Mouse (Mus musculus) frontal cortex, postnatal 25 days (tissue): ENCODE measurements around the gene Ankrd28.
A peak's percentile ranks its signal among the peaks of the same experiment; 100 is the strongest.
"Not testable (repeated sequence)": the region's sequence is repeated elsewhere in the genome, so short reads cannot be mapped to it uniquely, and the experiment has no call there.

Experiments used
- DNase-seq, 2 experiments: peaks; one replicate each; pipeline ENCODE4 v3.0.0; 2022; ENCODE audit warnings: low spot score in 2 of 2

Gene Ankrd28

DNA sequence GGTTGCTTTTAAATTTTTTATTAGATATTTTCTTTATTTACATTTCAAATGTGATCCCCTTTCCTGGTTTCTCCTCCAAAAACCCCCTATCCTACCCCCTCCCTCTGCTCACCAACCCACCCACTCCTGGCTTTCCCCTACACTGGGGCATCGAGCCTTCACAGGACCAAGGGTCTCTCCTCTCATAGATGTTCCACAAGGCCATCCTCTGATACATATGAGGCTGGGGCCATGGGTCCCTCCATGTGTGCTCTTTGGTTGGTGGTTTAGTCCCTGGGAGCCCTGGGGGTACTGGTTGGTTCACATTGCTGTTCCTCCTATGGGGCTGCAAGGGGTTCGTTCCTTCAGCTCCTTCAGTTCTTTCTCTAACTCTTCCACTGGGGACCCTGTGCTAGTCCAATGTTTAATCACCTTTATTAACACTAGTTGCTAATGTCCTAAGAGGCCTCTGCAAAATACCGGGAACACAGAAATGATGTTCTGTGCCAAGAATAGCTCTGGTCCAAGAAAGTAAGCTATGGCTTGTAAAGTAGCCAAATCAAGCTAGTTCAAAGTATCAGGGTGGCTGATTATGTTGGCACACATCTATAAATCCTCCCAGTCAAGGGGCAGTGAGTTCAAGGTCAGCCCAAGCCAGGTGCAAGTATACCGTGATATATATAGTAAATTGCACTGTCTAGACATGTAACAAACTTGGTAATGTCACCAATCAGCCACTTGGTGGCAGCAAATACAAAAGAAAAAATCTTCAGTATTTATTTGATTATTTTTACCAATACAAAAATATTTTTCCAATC, 36.3 kb downstream of the Ankrd28 start:
- DNase-seq: no peak

DNA sequence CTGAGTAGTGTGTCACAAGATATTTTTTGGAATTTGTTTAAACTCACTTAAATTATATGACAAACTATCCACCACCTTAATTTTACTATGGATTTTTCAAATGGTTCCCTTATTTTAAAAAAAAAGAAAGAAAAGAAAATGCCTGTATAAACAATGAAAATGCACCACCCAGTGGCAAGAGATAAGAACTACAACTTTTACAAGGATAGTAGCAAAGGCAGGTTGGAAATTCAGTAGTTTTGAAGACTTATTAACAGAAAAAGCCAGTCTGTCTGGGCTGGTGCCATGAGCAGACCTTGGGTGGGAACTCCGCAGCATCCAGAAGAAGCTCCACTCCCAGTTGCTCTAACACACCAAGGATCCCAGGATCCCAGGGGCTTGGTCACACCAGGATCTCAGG, 39.7 kb downstream of the Ankrd28 start:
- no peak for DNase-seq

DNA sequence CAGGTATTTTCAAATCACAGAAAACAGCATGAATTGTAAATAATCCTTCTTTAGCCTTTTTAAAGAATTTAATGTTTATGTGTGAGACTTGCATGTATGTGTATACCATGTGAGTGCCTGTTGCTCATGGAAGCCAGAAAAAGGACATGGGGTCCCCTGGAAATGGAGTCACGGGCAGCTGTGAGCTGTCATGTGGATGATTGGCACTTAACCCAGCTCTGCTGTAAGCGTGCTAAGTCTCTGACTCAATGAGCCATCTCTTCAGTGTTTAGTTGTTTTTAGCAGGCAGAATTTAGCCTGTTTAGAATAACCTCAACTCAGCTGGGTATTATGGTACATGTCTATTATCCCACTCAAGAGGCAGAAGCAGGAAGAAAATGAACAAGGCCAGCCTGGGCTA, 43.5 kb downstream of the Ankrd28 start:
- DNase-seq: no peak

DNA sequence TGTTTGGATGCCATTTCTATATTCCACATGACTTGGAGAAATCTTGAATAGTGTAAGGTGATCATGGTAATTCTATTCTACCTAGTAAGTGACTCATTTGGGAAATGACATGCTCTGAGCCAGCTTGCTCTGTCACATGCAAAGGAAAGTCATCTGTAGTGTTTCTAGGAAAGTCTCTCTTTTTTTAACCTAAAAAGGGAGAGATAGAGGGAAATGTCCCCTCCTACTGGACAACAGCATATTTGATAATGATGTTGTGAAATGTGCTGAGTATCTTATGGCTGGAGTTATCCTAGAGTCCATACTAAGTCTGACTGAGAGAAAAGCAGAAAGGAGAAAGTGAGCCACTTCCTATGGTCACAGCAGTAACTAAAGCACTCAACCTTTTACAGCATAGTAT, 44.8 kb downstream of the Ankrd28 start:
- no peak for DNase-seq

DNA sequence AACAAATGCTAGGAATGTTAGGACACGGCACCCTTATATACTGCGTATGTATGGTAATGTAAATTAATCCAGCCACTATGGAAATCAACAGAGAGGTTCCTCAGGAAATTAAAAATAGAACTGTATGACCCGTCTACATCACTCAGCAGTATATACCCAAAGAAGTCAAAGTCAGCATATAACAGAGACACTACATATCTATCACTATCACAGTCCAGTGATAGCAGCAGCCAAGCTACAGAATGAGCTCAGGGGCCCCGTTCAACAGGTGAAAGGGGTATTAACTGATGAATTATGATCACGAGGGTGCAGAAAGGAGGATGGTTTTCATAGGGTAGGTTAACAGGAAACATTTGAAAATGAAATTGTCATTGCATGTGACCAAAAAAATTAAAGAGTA, 45.5 kb downstream of the Ankrd28 start:
- DNase-seq: no peak

DNA sequence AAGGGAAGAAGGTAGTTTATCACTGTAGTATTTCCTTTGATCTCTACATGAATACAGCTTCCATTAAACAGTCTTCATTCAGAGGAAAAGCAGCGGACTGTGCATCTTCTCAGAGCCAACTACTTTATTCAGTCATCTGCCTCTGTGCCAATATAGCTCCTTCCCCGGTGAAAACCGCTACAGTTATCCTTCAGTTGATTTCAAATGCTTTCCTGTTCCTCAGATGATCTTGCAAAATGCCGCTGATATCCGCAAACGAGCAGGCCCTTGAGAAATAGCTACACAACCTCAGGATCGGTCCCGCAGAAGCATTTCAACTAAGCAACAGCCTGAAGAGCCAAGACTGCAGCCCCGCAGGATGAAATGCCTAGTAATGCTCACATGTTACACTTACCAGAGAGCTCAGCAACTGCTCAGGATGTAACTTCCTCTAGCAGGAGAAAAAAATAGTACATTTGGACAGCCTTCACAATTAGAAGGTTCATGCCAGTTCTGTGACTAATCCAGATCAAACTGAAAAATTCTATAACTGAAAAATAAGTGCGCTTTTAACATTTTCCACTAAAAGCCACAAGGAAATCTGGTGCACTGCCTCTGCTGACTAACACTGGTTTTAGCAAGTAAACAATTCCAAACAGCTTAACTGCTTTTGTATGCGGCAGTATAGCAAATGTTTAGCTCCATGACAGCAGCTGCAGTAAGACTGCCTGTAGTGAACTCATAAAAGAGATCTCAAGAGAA, 49.0 kb downstream of the Ankrd28 start:
- peak; percentile 28 to 46 for DNase-seq

DNA sequence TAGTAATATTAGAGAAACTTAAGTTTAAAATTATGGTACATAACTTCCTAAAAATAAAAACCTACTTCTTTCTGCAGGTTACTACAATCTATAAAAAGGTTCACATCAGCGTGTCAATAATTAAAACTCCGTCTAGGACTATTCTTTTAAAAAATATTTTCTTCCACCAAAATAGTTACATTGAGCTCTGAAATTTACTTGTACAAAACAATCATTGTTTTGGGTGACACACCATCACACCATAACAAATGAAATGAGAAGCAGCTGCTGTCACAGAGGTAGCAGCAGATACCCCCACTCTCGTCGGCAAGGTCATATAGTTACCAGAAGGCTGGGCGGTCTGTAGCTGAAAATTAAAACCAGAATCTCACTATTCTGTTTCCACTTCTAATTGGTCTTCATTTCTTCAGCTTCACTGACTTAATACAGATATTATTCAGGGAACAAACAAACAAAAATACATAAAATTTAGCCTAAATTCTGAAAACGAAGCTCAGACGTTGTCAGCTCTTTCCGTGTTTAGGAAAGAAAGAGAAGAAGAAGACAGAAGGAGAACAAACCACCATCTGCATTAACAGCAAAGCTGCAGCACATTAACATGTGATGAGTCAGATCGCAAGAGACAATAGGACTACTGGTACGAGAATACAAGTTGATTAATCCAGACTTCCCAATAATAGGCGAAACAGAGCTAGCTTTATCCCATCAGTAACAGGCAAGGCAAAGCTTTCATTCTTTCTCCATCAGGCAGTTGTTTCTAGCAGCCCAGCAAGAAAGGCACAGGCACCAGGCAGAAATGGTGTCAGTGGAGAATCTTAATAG, 49.8 kb downstream of the Ankrd28 start:
- DNase-seq: no peak

DNA sequence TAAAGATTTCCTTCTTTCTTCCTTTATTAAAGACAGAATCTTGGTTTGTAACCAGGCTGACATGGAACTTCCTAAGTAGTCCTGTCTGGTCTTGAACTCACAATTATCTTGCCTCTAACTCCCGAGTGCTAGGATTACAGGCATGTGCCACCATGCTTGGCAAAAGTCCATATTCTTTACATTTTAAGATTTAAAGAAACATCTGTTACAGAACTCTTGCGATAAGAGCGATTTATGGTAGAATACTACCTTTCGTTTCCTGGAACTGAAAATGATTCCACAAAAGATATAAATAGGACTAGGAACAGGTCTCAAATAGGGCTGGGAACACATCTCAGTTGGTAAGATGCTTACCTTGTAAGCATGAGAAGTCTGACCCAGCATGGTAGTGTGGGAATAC, 56.9 kb downstream of the Ankrd28 start:
- no peak for DNase-seq

DNA sequence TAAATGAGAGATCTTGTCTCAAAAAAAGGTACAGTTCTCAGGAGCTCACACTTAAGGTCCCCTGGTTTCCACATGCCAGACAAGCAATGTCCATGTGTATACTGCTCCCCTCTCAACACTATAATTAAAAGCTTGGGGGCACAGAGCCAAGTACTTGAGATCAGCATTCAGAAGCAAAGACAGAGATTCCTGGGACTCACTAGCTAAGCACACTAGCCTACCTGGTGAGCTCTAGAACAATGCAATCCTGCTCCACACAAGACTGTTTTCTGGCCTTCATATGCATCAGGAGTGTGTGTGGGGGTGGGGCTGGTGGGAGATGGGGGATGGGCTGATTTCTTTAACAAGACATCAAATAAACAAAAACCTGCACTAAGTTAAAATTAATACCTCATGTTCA, 58.2 kb downstream of the Ankrd28 start:
- no peak for DNase-seq

DNA sequence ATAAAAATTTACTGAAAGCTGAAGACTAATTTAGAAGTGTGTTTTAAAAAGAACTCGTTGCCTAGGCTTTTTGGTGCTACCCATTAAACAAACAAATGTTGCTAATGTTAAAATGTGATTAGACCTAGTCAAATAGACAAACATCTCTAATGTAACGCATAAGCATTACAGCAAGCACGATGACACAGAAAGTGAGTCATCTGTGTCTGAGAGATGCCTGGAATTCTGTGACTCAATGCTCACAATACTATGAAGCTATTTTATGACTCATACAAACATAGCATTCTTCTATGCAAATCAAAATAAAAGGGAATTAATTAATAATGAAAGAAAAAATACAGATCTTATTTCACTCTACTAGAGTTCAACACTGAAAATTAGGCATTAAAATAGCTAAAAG, 61.9 kb downstream of the Ankrd28 start:
- DNase-seq: no peak

DNA sequence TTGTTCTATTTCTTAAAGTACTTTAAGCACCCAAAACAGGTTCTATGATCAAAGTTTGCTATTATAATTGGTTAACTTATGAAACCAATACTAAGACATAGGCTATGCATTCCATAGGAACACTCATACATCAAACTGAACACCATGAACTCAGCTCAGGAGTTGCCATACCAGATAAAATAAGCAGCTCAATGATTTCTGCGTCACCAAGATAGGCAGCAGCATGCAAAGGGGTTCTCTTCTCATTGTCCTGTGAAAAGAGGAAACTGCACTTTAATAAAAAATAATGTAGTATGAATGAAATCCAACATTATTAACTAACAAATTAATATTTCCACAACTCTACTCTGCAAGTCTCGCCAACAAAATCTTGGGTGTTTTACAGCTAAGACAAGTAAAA, 66.4 kb downstream of the Ankrd28 start:
- DNase-seq: no peak

DNA sequence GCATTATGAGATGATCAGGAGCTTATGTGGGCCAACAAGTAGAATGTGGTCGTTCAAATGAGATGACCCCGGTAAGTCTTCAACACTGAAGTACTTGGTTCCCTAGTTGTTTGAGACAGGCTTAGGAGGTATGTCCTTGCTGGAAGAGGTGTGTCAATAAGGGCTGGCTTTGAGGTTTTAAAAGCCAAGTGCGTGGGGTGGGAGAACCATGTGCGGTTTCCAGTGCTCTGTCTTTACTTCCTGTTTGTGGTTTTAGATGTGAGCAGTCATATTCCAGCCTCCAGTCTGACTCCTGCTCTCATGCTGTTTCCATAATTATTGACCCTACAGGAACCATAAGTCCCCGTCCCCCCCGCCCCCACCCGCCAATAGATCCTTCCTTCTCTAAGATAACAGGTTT, 68.7 kb downstream of the Ankrd28 start:
- no peak for DNase-seq

DNA sequence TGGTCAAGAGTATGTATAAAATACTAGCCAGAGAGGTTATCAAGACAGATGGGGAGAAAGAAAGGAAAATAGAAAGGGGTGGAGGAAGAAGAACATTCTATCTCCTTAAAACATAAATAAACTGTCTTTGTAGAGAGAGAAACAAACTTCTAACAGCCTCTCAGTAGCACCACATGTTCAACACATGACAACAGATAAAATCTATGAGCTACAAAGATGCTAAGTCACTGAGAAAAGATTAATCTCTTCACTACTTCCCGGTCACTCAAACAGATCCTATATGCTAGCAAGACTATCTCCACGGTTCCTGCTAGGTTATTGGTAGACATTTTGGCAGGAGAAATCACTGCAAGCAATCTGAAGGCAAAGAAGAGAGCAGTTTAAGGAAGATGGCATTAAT, 71.3 kb downstream of the Ankrd28 start:
- no peak for DNase-seq

DNA sequence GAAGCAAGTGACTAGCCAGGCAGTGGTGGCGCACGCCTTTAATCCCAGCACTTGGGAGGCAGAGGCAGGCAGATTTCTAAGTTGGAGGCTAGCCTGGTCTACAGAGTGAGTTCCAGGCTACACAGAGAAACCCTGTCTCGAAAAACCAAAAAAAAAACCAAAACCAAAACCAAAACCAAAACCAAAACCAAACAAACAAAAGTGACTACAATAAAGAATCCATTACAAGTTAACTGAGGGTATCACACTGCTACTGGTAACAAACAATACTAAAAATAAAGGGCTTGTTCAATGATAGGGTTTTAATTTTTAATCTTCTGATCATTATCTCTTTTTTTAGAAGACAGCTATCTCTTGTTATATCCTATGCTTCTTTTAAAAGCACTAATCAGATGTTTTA, 72.0 kb downstream of the Ankrd28 start:
- DNase-seq: not testable (repeated sequence)

DNA sequence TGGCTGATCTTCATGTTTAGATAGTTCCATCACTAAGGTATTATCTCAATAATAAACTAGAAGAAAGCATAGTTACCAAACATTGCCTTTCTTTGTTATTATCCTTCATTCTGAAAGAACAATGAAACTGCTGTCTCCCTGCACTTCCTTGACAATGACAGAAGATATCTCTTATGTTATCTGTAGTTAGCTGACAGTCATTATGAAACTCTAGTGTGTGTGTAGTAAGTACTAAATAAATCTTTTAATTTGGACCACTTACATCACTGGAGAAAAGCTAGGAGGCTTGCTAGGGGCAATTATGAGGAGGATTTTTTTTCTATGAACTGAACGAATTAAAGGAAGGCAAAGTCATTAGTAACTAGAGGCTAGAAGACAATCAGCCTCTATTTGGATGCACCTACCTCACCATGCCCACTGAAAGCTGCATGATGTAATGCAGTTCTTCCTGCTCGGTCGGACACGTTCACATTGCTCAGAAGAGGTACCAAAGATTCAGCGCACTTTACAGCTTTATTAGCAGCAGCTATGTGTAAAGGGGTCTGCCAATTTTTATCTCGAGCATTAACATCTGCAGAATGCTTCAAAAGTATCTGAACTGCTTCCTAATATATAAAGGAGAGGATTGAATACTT, 82.1 kb downstream of the Ankrd28 start:
- DNase-seq: no peak

DNA sequence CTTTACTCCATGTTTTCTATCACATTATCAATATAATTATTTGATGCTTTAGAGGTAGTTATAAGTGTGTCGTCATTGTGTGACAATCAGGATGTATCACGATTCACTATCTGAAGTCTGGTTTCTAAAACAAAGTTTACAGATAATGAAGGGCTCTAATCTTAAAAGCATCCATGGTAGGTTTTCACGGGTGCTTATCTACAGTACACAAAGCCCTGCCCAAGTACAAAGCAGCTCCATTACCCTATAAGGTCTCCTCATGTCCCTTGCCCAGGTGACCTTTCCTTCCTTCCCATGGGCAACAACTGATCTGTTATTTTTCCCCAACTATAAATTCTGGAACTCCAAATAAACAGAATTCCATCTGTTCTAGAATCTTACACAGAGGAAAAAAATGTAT, 87.9 kb downstream of the Ankrd28 start:
- no peak for DNase-seq

DNA sequence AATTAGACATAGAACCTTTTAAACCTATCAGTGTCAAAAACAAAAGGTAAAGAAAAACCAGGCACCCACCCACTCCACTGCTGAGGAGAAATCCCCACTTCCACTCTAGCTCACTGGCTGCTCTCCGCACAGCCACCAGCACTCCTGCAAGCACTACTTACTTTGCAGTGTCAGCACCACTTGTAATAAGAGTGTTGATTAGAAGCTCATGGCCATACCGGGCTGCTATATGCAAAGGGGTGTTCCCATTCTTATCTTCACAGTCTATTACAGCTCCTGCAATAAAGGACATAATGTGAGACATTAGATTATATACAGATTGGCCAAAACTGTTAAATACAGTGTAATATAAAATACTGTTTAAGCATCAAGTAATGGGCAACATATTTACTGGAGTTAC, 95.6 kb downstream of the Ankrd28 start:
- no peak for DNase-seq

DNA sequence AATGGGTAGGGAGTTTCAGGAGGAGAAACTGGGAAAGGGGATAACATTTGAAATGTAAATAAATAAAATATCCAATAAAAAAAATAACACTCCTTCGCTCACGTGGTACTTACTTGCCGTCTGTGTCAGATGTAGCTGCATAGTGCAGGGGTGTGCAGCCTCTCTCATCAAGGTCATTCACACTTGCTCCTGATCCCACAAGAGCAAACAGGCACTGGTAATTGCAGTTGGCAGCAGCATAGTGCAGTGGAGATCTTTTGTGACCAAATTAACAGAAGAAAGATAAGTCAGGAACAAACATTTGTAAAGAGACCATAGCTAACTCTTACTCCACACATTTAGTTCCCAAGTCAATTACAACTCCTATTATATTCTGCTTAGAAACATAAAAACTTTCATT, 102.9 kb downstream of the Ankrd28 start:
- no peak for DNase-seq

DNA sequence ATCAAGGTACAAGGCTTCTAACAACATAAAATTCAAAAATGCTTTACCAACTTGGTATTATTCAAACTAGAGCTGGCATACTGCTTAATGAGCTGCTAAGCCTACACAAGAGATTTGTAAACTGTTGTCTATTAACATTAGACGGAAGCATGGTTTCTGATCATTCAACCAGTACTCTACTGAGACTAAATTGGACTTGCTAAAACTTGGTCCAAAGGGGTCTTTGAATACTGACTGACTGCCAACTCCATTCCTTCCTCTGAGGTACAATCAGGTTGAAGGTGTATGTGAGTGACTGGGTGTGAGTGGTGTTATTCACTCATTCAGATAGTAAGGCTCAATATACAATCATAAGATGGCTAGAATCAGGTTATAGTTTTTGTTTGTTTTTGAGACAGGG, 107.7 kb downstream of the Ankrd28 start:
- DNase-seq: no peak

DNA sequence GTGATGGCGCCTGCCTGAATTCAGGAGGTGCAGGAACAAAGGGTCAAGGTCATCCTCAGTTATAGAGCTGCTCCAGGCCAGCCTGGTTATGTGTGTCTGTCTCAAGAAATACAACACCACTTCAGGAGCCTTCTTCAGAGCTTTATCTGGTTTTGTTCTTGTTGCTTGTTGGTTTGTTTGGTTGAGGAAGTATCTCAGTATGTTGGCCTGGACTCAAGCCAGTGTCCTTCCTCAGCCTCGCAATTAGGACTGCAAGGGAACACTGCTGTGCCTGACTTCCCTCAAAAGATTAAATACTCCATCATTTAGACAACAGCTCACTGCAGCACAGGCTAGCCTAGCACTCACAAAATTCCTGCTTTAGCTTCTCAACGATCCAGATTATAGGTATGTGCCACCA, 109.2 kb downstream of the Ankrd28 start:
- no peak for DNase-seq

DNA sequence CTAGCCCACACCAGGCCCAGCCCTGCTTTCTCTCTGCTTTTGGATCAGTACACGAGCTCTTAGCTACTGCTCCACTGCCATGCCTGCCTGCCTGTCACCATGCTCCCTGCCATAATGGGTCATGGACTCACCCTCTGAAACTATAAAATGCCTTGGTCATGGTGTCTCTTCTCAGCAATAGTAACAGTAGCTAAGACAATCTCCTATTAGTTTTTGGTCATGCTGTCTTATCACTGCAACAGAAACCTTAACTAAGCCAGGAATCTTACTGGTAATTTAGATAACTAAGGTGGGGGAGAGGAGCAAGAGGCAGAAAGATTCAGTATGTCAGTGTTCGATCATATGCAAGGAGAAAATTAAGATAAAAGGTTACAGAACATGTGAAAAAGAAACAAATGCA, 112.1 kb downstream of the Ankrd28 start:
- no peak for DNase-seq

DNA sequence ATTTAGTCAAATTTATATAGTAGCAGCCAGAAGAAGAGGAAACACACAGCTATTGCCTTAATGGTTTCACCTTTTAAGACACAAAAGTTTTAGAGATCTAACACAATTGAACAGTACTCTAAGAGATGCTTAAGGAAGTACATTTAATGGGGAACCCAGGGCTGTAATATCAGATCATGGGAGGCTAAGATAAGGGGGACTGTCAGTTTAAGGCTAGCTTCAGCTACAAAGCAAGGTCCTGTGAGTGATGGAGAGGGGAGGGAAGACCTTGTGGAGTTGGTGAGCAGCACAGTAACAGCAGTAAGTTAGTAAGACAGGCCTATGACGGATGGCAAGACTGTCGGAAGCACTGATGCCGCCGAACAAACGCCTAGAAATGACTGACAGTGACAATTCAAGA, 113.1 kb downstream of the Ankrd28 start:
- DNase-seq: no peak
